Mouse (Mus musculus) yolk sac, embryonic 10.5 days (tissue): ENCODE measurements around the gene Cxcl12.

Source experiments
- DNase-seq: peaks from one replicate; pipeline ENCODE4 v3.0.0-alpha.2; 2017; ENCODE audit warnings: low spot score

Cxcl12 gene

DNA sequence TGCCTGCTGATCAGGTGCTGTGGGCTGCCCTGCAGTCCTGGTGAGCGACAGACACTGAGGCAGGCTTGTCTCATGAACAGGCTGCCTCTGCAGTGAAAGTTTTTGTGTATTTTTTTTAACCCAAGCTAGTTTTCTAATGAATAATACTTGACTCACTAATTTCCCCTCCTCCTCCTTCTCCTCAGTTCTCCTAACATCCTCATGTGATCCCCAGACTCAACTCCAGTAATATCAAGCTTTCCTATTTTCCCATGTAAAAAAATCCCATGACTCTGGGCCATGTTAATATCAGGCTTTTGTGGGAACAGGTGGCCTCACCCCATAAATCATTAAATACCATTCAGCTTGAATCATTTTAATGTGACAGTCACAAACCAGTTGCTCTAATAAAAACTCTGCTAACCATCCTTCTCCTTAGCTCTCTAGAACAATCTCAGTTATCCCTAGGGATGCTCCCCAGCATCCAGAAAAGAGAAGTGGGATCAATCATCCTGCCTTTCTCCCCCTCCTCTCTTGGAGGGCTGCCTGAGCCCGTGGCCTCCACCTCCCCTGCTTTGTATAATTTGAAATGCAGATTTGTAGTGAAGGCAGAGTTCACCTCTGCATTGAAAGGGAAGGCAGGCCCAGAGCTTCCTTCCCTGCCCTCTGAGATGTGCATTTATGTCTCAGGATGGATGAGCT, 6.9 kb downstream of the Cxcl12 start:
- no peak for DNase-seq

DNA sequence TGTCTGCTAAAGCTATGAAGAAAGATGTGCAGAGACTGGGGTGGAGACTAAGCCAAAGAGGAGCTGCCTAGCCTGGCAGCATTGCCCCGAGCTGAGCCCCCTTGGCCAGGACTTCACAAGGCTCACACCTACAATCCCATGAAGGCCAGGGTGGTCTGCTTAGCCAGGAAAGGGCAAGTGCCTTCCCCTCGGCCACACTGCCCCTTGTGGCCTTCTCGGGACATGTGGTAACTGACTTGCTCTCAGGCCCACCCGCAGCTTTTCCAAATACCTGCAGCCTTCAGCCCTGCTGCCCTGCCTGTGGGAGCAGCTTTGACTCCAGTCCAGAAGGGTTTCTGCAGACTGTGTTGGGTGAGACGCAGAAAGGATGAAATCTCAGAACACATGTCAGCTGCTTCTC, 8.1 kb downstream of the Cxcl12 start:
- no peak for DNase-seq

DNA sequence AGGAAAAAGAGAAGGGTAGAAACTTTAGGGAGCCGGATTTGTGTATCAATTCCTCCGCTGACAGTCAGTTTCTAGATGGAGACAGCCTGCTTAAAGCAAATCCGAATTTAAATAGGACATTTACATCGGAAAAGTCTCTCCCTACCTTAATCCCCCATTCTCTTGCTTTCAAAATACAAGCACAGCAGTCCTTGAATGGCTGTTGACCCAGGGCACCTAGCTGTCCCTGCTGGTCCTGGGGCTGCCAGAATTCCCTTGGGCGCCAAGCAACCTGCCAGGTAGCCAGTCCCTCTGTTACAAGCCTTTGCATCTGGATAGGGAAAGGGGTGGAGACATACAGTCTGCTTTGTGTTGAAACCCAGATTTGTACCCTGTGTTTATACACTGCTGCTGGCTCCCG, 12.0 kb downstream of the Cxcl12 start:
- DNase-seq = no peak

DNA sequence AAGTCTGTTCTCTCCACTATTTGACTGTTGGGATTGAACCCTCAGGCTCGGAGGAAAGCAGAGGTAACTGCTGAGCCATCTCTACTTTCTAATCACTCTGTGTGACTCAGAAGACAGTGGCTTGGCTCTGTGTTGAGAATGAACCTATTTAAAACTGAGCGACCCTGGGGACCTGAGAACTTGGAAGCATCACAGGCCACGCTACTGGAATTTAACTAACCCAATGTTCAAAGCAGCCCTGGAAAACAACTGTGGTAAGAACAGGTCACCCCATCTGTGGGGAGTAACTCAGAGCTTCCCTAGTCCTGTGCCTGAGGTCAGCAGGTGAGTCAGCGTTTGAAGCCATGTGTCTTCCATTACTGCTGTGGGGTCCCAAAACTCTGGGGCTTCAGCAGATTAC, 17.0 kb downstream of the Cxcl12 start:
- DNase-seq = no peak

DNA sequence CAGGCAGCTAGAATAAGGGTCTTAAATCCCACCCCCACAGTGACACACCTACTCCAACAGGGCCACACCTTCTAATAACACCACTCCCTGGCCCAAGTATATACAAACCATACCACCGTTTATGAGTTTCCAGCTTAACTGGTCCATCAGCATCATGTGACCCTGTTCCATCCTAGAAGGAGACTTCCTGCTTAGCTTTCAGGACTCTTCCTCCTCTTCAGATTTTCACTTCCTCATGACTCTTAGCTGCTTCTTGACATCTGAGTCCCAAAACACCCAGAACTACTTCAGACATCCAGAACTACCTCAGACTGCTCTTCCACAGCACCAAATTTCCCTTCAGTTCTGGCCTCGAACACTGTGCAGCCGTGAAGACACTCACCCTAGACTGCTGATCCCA, 22.1 kb downstream of the Cxcl12 start:
- DNase-seq = no peak

DNA sequence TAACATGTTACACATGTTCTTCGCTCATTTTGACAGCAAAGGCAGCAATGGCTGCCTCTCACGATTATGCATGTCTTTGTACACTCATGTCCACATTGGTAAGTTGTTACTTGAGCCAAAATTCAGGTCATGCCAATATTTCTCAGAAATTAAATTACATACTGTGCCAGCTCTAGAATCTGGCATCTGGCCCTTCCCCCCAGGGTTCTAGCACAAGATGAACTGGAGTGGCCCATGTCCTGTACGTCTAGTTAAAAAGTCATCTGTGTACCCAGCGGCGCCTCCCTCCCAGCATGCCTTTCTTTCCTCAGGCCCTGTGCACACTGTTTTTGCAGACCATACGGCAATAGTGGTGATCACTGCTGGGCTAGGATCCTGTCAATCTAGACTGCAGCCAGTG, 23.4 kb downstream of the Cxcl12 start:
- no peak for DNase-seq

DNA sequence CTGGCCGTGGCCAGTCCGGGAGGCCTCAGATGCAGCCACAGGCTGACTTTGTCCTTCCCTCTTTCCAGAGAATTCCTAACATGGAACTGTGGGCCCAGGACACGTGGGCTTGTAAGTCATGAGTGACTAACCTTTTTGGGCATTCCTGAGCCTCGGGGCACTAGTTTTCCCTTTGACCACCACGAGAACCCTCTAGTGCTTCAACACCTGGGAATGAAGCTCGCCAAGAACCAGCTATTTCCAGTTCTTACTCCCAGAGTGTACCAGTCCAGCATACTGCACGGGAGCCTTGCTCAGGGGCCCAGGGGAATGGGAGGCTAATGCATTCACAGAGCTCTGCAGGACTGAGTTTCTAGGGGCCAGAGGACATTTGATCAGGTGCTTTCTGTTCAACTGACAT, 24.3 kb downstream of the Cxcl12 start:
- no peak for DNase-seq

DNA sequence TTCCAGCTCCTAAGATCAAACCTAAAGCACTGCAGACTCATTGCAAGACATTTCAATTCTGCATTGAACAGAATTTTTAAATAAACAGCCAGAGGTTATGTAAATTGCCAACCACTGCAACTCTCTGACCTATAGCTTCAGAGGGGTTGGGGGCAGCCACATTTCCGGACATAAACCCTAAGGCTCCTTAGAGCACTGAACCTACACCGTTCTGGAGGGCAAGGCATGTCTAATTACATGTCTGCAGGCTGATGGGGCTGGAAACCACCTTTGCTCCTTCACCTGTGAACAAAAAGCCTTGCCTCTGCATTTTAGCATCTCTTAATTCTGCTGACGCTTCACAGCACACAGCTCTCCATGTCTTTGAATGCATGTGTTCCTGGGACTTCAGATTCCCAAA, 26.9 kb downstream of the Cxcl12 start:
- no peak for DNase-seq

DNA sequence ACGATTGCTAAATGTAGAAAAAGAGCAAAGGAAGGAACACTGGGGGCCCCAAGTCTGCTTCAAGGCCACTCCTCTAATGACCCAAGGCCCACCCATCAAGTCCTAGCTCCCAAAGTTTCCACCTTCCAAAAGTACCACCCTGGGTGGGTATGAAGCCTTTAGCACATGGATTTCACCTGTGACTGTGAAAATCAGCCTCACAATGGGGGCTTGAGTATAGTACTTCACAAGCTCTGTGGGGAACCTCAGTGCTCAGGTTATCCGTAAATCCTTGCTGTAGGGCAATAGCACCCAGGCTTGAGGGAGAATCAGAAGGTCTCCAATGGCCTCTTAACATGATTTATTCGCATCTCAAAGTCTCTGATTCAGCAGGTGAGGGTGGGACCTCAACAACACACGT, 30.5 kb downstream of the Cxcl12 start:
- DNase-seq = no peak

DNA sequence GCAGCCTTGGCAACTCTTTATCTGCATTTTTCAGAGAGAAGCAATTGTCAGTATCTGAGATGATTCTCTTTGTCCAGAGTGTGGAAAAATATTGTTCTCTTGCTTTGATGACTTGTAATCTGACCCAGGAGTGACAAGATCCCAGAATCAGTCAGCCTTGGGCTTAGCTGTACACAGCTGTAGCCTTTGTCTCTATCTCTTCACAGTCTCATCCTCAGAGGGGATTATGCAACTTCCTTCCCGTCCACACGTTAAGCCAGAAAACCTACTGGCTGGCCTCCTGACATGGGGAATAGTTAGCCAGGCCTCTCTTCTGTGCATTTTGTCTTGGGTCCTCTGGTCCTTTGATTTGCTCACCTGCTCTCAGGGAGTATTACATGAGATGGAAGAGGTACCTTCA, 31.4 kb downstream of the Cxcl12 start:
- no peak for DNase-seq

DNA sequence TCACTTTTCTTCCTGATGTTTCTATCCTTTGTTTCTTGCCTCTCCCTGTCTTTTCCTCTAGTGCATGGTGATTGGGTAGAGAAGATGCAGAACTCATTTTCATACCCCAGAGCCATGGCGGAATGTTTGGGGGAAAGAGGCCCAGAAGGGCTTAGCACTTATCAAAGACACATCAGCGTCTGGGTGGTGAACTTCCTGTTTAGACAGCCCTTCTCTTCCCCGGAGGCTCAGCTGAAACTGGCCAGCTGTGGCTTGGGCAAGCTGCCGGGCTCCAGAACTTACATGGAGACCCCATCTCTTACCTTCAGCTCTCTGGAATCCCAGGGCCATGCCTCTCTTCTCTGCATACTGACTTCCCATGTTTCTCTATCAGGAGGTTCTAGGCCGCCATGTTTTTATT, 32.6 kb downstream of the Cxcl12 start:
- DNase-seq = no peak

DNA sequence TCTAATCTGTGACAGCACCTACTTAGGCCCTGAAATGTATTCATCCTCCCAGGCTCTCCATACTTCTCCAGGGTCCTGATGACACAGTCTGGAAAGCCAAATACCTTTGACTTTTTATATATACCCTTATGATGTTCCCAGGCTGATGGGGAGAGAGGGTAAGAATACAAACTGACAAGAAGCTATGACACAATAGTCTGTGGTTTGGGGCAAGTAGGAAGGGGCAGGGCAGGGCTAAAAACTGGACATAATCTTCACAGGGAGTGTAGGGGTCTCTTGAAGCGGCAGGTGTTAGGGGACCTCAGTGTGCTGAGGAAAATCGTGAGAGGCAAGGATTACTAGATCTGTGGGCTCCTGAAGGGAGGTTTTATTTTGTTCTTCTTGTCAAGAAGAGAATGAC, 33.1 kb downstream of the Cxcl12 start:
- DNase-seq = no peak

DNA sequence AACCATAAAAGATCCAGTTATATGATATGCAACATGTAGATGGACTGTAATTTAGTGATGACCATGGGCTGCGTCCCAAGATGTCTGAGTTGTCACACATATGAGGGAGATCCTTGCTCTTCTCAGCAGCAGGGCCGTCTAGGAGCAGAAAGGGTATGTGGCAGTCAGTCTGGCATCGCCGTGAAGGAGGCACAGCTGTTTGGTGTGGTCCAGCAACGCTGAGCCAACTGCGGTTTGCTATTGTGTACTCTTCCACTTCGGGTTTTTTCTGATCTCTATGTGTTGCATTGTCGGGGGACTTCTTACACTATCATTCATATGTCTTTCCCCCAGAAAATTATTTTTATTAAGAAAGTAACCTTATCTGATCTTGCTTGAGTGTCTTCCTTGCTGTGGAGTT, 33.5 kb downstream of the Cxcl12 start:
- DNase-seq = no peak

DNA sequence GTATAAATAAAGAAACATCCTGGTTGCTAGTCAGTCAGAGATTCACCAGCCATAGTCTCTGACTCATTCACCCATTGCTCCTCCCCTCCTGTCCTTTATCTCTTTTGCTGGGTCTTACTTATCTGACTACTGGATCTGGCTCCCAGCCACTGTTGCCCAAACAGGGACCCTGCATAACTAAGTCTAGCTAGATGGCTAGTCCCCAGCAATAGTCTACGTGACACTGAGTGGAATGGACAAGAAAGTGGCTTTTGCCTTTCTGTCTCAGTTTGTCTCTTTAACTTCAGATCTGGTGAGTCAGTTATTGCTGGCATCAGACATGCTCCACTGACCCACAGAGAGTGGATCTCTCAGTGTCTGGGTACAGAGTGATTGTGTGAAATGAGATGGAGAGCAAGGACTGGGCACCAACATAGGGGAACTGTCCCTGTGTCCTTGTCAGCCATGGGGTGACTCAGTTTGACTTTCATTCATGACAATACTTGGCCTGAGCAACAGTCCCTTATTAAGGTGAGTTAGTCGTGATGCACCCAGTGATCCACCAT, 34.6 kb downstream of the Cxcl12 start:
- no peak for DNase-seq

DNA sequence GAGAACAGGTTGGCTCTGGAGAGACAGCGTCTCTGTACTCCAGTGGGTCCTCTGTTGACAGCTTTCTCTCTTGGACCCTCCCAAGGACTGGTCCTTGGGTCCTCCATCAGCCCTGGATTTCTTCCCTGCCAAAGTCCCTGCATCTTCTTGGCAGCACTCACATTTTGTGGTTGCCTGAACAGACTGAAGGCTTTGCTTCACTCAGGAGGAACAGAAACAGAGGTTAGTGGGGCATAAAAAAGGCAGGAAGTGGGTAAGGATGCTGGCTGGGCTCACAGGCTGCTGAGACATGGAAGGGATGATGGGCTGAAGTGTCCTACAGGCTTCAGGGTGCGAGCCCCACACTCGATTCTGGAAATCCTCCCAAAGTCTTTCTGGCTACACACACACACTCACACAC, 35.8 kb downstream of the Cxcl12 start:
- no peak for DNase-seq

DNA sequence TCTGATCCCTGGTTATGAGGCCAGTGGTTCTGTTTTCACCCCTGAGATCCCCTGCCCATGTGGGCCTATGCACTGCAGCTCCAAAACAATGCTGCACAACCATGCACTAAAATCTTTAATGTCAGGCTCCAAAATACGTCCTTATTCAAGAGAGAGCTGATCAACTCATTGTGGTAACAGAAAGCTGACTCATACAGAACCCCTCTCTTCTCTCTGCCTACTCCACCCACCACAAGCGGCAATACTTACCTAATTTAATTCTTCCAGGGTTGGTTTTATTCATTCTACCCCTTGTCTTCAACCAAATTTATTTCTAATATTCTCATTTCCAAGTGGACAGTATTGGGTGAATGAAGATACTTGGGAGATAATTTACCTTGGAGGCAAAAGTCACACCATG, 38.5 kb downstream of the Cxcl12 start:
- DNase-seq = no peak

DNA sequence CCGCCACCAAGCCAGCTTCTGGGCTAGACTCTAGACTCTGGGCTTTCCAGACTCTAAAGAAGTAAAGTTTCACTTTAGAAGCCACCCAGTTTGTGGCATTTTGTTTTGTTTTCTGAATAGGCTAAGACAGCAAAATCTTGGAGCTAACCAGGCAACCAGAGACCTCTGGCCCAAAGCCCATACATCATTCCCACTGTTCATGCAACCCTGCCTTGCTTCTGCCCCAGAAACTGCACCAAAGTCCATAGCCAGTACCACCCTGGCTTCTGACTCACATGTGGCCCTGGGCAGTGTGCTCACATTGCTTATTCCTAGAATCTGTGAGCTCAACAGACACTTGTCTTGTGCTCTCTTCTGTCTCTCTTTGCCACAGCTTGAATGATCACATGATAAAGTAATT, 39.0 kb downstream of the Cxcl12 start:
- DNase-seq = no peak

DNA sequence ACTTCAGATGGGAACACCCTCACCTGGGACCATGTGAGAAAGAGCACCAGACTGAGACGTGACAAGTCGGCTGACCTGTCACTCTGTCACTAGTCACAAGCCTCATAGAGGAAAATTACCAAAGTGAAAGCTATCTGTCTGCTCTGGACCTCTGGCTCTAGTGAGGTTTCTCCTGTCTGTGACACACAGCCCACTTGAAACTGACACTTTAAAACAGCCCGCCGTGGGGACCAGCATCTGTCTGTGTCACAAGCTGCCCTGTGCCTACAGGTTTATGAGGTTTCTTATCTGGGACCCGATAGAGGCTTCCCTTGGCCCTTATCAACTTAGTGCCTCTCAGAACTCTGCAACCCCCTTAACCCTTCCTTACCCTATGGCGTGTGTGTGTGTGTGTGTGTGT, 41.8 kb downstream of the Cxcl12 start:
- DNase-seq = no peak

DNA sequence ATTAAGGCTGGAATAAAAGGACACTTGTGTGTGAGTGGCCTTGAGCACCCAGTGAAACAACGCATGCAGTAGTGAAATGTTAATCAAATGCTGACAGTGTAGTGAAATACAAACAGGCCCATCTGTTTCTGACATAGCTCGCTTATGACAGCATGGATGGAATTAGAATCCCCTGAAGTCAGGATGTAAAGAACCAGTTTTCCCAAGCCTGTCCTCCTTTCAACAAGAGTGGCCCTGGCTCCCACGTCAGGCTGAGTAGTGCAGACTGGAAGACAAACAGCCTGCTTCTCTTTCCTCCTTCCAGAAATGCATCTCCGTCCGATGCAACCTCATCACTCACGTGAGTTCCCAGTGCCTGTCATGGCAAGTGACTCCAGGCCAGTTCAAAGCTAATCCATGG, 42.2 kb downstream of the Cxcl12 start:
- no peak for DNase-seq

DNA sequence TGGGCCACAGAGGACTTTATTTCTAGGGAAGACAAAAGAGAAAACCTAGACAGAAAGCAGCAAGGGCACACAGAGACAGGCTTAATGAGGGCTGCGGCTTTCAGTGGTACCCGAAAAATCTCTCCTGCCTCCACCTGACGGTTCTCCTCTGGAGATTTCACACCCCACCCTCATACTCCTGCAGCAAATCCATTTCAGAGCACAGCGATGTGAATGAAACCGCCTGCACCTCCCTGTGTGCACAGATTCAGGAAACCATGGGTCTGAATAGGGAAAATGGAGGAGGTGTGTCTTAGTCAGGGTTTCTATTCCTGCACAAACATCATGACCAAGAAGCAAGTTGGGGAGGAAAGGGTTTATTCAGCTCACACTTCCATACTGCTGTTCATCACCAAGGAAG, 46.2 kb downstream of the Cxcl12 start:
- DNase-seq = no peak

DNA sequence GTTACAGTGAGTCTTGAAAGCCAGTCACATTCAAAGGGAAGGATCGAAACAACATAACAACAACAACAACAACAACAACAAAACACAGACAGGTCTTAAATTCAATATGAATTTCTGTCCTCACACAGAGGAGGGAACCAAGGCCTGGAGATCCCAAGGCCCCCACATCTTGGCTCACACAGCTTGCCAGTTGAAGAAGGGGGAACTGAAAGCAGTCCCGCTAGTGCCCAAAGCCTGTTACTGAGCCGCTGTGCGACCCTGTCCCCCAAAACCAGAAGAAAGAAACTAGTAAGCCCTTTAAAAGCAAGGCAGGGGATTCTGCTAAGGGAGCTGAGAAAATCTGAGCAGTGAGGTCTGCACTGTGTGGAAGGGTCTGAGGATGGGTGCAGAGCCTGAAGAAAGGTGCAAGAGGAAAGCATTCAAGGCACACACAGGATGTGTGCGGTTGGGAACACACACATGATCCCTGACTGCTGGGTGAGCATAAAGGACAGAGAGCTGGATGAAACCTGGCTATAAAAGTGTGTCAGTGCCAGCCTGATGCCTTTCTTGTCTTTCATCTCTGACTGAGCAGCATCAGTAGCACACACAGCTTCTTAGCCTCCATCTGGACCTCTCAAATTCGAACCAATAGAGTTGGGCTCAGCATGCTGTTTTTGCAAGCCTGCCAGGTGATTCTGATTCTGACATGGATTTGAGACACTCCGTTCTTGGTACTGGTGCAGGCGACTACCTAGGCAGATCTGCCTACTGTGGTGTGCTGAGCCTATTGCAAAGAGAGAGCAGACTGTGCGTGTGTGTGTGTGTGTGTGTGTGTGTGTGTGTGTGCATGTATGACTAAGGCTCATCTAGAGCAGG, 50.3 kb downstream of the Cxcl12 start:
- no peak for DNase-seq

DNA sequence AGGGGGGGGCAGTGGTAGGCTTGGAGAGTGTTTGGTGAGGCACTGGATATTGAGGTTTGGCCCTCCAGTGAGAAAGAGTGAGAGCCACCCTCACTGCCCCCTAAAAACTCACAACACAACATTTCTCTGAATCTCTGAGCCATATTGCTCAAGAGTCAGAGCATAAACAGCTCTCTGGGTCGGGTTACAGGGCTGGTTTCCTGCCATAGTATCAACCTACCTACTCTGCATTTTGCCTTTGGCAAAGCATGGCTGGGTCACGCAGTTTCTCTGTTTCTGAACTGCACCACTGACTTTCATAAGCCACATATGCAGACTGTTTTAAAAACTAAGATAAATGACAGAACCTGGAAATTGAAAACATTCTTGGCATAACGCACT, 51.0 kb downstream of the Cxcl12 start:
- no peak for DNase-seq

DNA sequence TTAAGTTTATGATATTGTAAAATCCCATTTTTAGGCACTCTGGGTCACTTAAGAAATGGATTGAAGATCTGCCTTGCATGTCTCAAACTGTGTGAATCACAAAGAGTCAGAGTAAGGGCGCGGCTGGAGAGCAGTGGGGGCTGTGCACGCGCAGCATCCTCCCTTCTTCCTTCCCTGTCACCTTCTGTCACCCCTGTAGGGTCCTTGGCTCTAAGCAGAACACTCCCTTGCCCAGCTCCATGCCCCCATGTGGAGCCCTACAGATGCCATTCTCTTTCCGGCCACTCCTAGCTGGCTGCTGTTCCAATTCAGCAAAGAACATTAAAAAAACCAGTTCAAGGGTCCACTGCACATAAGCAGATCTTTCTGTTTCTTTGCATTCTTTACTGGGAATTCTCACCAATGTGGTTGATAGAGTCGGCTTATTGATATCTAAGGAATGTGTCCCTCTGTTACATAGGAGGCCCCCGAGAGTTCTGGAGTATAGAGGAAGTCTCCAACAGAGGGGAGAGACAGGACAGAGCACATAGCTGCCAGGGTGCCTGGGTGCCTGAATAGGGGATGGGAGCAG, 51.7 kb downstream of the Cxcl12 start:
- no peak for DNase-seq
